Mouse (Mus musculus) megakaryocyte progenitor cell, adult 5-6 weeks (primary cell): Measurements from ENCODE around the gene Zmynd10. TPM values are rescaled to one million over a fixed set of nuclear protein-coding genes. Genes with fewer than 3 reads are reported as not detected.
"Not testable (repeated sequence)": the region's sequence is repeated elsewhere in the genome, so short reads cannot be mapped to it uniquely, and the experiment has no call there.

Experiments
- ATAC-seq: replicated peaks from 2 replicates; pipeline ENCODE4 v1.8.0; 2016; ENCODE audit warnings: mild to moderate bottlenecking, moderate TSS enrichment, inconsistent platforms; ENCODE audit not compliant: poor library complexity
- total RNA-seq, 2 experiments: library from RNA; stranded (forward) in 1 of 2; stranded (reverse) in 1 of 2; fragments of 157-497, 149-512 nt in 1 of 2; fragments of 200-1000 nt in 1 of 2; gene quantifications; 2 replicates each; pipeline versions ENCODE4 v1.2.3 to v1.2.4; 2015 to 2017

Zmynd10 gene
- total RNA-seq, 2 experiments from 2014 or later = 0.33 TPM; not detected in 1

DNA sequence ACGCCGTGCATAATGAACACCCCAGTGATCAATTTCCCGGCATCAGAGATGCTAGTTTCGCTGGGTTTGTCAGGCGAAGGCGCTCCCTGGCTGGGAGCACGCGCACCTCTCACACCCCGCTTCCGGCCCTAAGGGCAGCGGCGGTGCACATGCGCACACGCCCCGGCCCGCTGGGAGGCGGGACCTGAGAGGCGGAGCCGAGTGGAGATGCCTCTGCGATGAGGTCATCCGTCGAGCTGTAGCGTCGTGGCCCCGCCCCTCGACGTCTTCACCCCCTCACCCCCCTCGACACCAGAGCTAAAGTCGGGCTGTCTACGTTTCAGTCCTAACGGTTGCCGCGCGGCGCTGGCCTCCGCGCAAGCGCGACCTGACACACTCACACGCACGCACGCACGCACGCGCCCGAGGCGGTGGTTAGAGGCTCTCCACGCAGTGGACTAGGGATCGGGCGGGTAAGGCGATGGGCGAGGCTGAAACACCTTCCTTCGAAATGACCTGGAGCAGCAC is 7.3 kb downstream of the Zmynd10 start:
- peak; percentile 85 for ATAC-seq

DNA sequence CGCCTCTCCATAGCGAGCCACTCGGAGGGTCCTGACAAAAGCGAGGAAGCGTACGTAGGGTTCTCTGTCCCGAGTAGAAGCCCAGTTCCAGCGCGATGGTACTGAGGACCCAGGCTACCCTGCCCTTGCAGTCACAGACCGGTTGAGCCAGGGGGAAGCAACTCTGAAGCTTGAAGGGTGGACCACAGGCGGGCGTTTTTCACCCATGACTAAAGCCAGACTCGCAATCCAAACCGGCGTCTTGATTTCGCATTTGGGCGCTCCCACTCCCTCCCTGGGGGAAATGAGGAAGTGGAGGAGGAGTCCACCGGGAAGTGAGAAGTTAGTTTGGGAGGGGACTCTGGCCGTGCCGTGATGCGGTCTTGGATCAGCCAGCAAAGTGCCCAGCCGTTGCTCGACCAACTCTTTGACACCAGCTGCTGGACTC is 7.9 kb downstream of the Zmynd10 start:
- ATAC-seq = peak; percentile 20

DNA sequence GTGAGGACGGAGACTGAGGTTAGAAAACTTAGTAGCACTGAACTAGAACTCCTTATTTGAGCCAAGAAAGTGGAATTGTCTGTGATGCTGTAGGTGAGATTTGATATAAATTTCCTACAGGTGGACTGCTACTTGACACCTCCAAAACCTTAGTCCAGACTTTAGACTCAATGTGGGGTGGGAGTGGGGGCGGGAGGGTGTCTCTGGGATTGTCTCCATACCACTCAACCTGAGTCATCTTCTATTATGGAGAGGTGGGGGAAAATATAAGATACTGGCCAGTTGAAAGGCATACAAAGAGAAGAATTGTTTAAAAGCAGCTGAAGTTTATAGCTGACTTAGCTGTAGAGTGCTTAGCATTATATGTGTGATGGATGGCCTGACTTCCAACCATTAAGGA is 8.6 kb downstream of the Zmynd10 start:
- no peak for ATAC-seq

DNA sequence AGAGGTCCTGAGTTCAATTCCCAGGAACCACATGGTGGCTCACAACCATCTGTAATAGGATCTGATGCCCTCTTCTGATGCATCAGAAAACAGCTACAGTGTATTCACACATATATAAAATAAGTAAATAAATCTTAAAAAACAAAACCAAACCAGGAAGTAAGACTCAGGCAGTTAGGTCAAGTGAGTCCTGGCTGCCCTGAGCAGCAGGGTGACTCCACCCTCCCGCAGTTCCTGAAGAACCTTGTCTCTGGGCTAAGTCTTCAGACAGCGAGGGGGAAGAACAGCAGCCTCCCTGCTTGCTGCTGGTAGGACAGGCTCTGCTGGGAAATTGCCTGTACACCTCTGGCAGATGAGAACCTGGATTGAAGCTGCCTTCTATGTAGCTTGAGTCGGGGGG is 9.2 kb downstream of the Zmynd10 start:
- ATAC-seq = no peak

DNA sequence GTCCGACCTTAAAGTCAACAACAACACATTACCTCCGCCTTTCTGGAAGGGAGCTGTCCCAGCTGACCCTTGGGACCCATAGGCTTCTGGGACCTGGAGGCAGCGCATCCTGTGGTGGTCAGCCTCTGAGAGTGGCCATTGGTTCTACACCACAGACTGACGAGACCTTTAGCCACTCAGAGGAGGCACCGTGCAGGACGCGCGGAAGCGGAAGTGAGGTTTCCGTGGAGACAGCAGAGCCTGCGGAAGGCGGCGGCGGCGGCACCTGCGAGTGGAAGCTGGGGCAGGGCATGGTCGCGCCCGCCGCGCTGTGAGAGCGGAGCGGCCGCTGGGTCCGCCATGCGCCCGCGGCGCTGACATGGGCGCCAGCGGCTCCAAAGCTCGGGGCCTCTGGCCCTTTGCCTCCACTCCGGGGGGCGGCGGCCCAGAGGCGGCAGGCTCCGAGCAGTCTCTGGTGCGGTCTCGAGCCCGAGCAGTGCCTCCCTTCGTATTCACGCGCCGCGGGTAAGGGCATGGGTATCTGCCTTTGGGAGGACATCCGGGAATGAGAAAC is 16.0 kb downstream of the Zmynd10 start, which contains the start of gene Tusc2:
Tusc2 (plus strand) TSS at position 227 of the 553 bp plus-strand sequence.
- peak; percentile 91 for ATAC-seq

DNA sequence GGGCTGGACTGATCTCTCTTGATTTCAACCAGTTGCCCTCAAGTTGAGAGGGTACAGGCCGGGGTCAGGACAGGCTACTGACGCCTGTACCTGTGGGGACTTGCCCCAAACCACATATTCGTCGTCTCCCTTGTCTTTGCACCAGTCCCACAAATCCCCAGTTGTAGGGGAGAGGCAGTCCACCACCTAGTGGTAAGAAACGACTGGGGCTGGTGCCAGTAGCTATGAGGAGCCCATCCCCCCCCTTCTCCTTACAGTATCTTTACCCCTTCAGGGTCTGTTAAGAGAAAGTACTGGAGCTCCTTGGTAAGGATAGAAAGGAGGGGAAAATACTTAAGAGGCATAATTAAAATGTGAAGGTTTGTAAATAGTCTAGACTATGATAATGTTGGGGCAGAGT is 18.5 kb downstream of the Zmynd10 start:
- 0 out of 2 replicates have a peak, but pooled peaks have one; percentile 9 for ATAC-seq

DNA sequence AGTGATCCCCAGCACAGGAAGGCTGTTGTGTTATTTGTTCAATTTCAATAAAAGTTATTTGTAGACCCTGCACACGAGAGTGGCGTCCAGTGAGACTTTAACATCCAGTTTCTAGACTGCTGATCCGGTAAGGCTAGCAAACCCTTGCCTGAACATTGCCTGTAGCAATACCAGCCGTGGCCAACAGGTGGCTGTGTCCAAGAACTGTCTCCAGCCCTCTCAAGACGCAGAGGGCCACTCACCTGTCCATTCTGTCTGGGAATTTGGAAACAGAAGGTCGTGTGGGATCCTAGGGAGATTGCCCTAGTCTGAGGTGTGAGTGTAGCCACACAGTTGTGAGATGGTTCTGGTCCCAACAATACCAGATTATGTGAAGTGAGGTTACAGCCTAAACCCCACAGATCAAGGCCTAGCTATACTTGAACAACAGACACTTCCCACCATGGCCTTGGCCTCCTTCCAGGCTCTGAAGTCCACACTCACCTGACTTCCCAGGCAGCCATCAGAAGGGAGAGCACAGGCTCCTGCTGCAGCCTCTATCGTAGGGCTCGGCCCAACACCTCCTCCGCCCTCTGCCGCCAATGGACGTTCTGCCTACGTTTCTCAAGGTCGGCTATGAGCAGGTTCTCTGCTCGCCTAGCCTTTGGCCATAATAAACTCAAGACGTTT is 19.1 kb downstream of the Zmynd10 start:
- ATAC-seq = peak; percentile 43

DNA sequence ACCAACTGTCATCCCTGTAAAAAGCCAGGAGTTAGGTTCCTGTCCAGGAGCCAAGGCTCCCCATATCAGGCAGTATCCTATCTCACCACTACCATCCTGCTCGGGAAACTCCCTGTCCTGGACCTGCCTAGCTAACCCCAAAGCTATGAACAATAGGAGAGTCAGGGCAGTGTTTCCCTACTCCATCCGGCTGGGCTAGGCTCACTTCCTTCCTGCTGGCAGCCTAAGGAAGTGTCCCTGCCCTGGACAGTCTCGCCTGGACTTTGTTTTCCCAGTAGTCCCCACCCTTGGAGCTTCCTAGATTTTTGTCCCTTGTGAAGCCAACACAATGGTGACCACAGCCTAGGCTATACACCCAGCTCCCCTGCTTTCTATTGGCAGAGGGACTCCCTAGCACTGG is 19.8 kb downstream of the Zmynd10 start:
- no peak for ATAC-seq

DNA sequence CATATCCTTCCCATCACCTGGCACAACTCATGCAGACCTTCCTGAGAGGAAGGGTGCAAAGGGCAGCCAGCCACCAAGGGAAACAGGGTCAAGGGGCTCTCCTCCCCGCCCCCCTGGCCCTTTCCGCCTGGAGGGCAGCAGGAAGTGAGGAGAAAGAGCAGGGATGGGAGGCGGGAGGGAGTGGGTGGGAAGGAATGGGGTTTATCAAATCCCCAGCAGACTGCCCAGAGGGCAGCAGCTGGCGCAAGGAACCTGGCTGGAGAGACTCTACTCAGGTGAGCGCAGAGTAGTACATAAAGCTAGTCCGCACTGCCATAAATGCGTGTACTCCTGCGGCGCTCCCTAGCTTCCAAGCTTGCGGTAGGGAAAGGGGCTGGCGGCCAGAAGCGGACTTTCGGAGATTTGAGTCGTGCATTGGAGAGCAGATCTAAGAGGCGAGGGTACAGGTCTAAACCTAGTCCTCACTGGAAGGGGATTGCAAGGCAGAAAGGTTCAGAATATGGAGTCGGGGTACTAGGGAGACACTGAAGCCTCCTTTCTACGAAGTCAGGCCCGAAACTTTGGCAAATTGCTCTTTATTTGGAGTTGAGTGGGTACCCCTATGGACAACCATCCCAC is 20.7 kb downstream of the Zmynd10 start, which contains the start of gene Hyal2:
Hyal2 (plus strand) TSS at position 244 of the 618 bp plus-strand sequence.
- ATAC-seq = no peak

DNA sequence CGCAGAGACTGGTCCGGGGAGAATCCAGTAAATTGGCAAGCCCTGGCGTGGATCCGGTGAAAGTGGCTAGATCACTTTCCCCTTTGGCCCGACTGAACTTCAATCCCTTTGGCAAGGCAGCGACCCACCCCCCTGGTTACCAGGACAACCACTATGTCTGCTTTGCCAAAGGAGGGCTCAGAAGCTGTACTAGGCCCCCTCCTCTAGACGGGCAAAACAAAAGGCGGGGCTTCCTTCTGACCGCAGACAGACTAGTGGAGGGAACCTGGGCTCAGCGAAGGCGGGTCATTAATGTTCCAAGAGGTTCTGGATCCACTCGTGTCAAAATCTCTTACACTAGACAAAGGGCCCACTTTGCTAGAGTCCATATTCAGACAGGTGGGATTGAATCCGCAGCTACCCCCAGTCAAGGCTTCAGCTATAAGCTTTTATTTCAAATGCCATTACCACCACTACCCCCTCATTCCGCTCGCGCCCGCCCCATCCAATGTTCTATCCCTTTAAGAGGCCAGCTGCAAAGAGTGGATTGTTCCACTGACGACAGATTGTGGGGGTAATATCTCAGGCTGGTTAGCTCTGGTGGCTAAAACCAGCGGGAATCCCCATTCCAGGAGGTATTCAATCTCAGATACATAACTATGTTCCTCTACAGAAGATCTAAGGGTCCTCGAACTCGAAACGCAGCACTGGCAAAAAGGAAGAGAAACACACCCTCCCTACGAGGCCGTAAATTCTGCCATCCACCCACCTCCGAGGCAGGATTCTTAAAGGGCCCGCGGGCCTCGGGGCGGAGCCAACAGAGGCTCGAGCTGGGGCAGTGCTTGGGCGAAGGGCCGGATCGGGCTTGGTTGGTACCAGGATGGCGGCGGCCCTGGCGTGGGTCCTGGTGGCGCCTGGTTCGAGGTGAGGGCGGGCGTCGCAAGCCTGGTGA is 21.5 kb downstream of the Zmynd10 start:
- peak; percentile 63 for ATAC-seq

DNA sequence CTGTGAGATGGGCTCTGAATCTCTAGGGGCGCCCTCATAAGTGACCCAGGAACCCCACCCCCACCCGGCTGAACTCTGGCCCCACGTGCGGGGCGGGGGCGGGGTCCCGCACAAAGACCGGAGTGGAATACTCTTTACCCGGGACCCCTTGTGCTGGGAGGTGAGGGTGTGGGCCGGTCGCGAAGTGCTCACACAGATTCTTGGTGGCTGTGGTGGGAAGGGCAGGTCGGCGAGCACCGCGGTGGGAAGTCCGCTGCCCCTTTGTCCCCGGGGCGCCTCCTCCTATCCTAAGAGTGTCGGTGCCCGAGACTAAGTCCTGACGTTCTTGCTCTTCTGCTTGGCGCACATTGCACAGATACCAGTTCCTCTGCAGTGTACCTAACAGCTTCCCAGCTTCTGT is 22.2 kb downstream of the Zmynd10 start:
- ATAC-seq = peak; percentile 6

DNA sequence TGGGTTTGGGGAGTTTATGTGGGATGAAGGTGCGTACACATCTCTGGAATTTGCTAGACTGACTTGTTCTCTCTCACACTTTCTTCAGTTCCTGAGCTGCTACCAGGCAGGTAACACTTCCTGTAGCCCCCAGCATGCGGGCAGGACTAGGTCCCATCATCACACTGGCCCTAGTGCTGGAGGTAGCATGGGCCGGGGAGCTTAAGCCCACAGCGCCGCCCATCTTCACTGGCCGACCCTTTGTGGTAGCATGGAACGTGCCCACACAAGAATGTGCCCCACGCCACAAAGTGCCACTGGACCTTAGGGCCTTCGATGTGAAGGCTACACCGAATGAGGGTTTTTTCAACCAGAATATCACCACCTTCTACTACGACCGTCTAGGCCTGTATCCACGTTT is 22.9 kb downstream of the Zmynd10 start:
- no peak for ATAC-seq

DNA sequence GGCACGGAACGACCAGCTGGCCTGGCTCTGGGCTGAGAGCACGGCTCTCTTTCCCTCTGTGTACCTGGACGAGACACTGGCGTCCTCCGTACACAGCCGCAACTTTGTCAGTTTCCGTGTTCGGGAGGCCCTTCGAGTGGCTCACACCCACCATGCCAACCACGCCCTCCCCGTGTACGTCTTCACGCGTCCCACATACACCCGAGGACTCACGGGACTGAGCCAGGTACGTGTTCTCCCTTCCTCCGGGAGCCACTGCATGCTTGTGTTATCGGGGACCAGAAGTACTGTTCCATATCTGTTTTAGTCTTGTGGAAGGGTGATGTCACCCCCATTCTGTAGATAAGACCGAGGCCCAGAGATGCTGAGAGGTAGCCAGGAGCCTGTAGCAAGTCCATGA is 23.7 kb downstream of the Zmynd10 start:
- peak; percentile 32 for ATAC-seq

DNA sequence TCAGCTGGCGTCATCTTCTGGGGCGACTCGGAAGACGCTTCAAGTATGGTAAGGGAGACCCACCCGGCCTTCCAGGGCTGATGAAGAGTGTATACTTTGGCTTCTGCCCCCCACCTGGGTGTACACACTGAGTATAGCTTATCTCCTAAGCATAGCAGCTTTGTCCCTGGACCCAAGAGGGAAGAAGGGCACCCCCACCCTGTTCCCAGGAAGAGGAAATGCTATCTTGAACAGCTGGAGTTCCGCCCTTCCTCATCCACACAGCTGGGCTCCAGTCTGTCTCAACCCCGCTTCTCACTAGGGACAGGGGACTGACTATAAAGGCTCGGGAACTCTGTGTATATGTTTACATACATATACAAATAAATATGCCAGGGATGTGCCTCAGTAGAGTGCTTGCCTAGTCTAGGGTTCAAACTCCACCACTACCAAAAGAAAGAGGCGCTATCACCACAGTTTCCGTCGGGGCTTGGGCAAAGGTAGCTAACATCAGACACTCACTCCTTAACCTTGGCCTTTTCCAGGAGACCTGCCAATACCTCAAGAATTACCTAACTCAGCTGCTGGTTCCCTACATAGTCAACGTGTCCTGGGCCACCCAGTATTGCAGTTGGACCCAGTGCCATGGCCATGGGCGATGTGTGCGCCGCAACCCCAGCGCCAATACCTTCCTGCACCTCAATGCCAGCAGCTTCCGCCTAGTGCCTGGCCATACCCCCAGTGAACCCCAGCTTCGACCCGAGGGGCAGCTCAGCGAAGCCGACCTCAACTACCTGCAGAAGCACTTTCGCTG is 24.6 kb downstream of the Zmynd10 start:
- no peak for ATAC-seq

DNA sequence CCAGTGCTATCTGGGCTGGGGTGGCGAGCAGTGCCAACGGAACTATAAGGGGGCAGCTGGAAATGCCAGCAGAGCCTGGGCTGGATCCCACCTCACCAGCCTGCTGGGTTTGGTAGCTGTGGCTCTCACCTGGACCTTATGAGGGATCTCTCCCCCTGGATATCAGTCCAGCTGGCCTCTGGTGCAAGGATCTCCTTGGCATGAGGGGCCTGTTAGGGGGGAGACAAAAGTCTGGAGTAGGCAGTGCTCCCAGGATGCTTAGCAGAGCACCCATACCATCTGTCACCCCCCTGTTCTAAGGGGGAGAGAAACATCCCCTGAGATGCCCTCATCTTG is 25.2 kb downstream of the Zmynd10 start:
- ATAC-seq = no peak

DNA sequence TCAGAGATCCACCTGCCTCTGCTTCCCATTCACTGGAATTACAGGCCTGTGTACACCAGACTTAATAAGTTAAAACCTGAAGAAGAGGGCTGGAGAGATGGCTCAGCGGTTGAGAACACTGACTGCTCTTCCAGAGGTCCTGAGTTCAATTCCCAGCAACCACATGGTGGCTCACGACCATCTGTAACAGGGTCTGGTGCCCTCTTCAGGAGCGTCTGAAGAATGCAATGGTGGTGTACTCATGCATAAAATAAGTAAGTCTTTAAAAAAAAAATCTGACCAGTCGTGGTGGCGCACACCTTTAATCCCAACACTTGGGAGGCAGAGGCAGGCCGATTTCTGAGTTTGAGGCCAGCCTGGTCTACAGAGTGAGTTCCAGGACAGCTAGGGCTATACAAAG is 26.7 kb downstream of the Zmynd10 start:
- ATAC-seq = not testable (repeated sequence)

DNA sequence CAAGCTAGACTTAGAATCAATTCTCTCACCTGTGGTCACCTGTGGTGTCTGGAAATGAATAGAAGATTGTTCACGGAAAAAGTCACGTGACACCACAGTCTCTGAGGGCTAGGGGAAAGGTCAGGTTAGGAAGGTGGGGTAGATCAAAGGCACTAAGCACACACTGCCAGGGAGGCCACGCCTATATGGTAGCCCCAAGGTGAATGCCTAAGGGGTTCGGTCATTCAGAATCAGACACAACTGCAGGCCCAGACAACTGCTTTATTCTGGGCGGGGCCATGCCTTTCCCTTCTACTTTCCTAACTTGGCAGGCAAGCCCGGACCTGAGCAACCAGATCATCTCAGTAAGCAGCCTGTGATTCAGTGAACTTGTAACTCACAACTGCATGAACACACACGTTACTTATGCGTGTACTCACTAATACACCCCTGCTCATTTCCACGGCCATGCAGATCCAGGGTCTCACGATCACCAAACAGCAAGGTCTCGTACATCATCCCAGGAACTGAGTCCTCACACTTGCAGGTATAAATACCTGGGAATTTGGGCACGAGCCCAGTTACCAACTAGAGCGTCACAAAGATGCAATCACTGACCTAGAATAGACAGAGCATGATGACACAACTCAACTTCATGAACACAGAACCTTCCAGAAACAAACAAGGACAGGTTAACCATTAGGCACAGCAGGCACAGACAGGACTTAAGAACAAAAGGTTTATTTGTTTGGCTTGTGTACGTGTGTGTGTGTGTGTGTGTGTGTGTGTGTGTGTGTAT is 28.7 kb downstream of the Zmynd10 start:
- ATAC-seq = no peak

DNA sequence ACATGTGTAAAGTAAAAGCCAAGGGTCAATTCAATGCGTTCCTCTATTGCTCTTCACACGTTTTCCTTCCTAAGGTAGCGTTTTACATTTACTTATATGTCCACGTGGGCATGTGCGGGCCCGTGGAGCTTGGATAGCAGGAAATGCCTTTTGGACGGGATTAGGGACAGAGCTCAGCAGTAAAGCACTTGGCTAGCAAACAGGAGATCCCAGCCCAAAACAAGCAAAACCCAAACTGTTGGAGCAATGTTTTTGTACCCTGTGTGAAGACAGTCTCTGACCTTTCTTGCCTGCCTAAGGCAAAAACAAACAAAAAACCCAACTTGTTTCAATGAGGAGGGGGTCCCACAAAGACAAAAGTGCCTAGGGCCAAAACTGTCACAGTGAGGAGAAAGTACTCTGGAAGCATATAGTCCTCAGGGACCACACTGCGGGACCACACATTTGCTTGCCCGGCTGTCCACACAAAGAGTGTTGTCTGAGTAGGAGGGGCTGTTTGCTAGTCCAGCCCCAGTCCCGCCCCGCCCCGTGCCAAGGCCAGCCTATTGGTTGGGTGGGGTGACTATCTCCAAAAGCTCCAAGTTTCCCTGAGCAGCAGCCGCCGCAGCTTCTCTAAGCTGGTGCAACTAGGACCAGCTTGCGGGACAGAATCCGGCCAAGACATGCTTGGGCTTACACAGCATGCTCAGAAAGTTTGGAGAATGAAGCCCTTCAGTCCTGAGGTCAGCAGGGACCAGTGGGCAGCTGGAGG is 29.4 kb downstream of the Zmynd10 start, which contains the start of gene Hyal1:
Hyal1 (plus strand) TSS at position 571 of the 751 bp plus-strand sequence.
- ATAC-seq = peak; percentile 71

DNA sequence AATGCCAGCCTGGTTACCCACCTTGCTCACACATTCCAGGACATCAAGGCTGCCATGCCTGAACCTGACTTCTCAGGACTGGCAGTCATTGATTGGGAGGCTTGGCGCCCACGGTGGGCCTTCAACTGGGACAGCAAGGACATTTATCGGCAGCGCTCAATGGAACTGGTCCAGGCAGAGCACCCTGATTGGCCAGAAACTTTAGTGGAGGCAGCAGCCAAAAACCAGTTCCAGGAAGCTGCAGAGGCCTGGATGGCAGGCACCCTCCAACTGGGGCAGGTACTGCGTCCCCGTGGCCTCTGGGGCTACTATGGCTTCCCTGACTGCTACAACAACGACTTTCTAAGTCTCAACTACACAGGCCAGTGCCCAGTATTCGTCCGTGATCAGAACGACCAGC is 30.8 kb downstream of the Zmynd10 start:
- no peak for ATAC-seq
